Mouse (Mus musculus): ENCODE results near the gene Prkag3.

The Prkag3 gene

GRCm38 (mm10) chr1:74748643-74749271 lies at the start of gene Prkag3:
Prkag3 (minus strand) TSS chr1:74749221.
- peak; percentile 75 for DNase-seq

- DNase-seq, result peak; percentile 83
Measured at GRCm38 (mm10) chr1:74797459-74797858, 48.4 kb upstream of the Prkag3 start.

GRCm38 (mm10) chr1:74795145-74795529 lies 46.1 kb upstream of the Prkag3 start:
- no peak for DNase-seq

GRCm38 (mm10) chr1:74794487-74795144 lies 45.6 kb upstream of the Prkag3 start:
- peak; percentile 75 for DNase-seq

- DNase-seq, result no peak
Measured at GRCm38 (mm10) chr1:74792831-74793660, 44.0 kb upstream of the Prkag3 start.

GRCm38 (mm10) chr1:74791249-74791648 lies 42.2 kb upstream of the Prkag3 start, which contains the start of gene Wnt10a:
Wnt10a (plus strand) TSS chr1:74791516.
- no peak for DNase-seq

GRCm38 (mm10) chr1:74790095-74790494 lies 41.1 kb upstream of the Prkag3 start:
- DNase-seq, result no peak

GRCm38 (mm10) chr1:74788603-74789176 lies 39.7 kb upstream of the Prkag3 start:
- DNase-seq, result no peak

- peak; percentile 86 for DNase-seq
Measured at GRCm38 (mm10) chr1:74787846-74788245, 38.8 kb upstream of the Prkag3 start.

GRCm38 (mm10) chr1:74784041-74784759 lies 35.2 kb upstream of the Prkag3 start:
- DNase-seq, result peak; percentile 82

GRCm38 (mm10) chr1:74783554-74783953 lies 34.5 kb upstream of the Prkag3 start:
- no peak for DNase-seq

GRCm38 (mm10) chr1:74782045-74782444 lies 33.0 kb upstream of the Prkag3 start:
- no peak for DNase-seq

GRCm38 (mm10) chr1:74778934-74779486 lies 30.0 kb upstream of the Prkag3 start:
- no peak for DNase-seq

GRCm38 (mm10) chr1:74775816-74776215 lies 26.8 kb upstream of the Prkag3 start:
- peak; percentile 51 for DNase-seq

- DNase-seq, result no peak
Measured at GRCm38 (mm10) chr1:74774062-74774461, 25.0 kb upstream of the Prkag3 start.

- DNase-seq, result peak; percentile 90
Measured at GRCm38 (mm10) chr1:74773136-74773535, 24.1 kb upstream of the Prkag3 start.

- peak; percentile 51 for DNase-seq
Measured at GRCm38 (mm10) chr1:74771931-74772620, 23.1 kb upstream of the Prkag3 start.

- DNase-seq, result no peak
Measured at GRCm38 (mm10) chr1:74771845-74771930, 22.7 kb upstream of the Prkag3 start, which contains the start of gene Wnt6. Wnt6 (plus strand) TSS chr1:74771892.

- no peak for DNase-seq
Measured at GRCm38 (mm10) chr1:74771467-74771844, 22.4 kb upstream of the Prkag3 start.

- peak; percentile 51 for DNase-seq
Measured at GRCm38 (mm10) chr1:74770727-74771466, 21.9 kb upstream of the Prkag3 start.

GRCm38 (mm10) chr1:74763081-74763480 lies 14.1 kb upstream of the Prkag3 start:
- peak; percentile 90 for DNase-seq
